Mouse (Mus musculus): ENCODE measurements around the gene Olfr62. TPM values are rescaled to one million over a fixed set of nuclear protein-coding genes. Genes with fewer than 3 reads are reported as not detected.

The Olfr62 gene
- not detected in 2 replicates for polyA plus RNA-seq (2016; fragmentation: Nextera tagmentation; extraction: Ambion mirVana)

DNA sequence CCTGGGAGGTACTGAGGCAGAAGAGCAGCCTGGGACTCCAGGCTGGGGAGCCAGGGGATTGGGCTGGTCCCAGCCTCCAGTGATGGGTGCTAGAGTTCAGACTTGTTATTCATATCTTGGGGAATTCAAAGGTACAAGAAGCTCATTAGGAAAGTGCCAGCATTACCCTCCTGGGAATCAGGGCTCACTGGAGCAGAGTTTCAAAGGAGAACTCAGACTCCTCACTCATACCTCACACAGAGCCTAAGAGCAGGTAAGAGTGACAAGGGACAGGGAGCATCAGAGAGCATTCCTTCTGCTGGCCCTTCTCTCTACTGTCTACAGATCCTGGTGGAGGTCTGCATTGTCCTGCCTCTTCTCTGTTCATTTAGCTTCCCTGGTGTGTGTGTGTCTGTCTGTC, at the start of gene Olfr62:
Olfr62 (plus strand) TSS at position 301 of the 400 bp plus-strand sequence.
- Histone ChIP-seq H3K27ac (no peak within 1 kb of the TSS), H3K4me1 (no peaks in the 10 kb centered on the region), H3K27me3 (replicated peaks) (no peaks in the 10 kb centered on the region), H3K4me3 (no peak within 1 kb of the TSS), H3K9me3 (no peaks in the 10 kb centered on the region), H3K4me2 (replicated peaks) (no peak within 1 kb of the TSS), H3K36me3 (no peaks in the 10 kb centered on the region), H3K9ac (no peak within 1 kb of the TSS)
- ATAC-seq (ENCODE audit: low FRiP score, low read depth): no peak

DNA sequence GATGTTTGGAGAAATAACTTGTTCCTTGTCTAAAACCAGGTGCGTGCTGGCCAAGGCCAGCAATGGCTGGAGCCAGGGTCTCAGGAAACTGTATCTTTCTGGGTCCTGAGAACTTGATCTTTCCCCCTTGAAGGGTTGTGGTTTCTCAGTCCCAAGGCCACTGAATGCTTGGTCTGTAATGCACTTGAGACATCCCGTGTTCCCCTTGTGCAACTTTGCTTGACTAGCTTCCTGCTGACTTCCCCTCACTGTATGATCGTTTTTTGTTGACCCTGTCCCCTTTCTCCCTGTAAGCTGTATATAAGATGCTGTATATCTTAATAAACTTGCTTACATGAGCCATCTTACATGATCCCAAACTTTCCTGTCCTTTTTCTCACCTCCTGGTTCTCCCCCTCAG, 48.9 kb upstream of the Olfr62 start:
- no peak overlapping the region for H3K9ac ChIP-seq
- H3K36me3 ChIP-seq: no peaks in the 10 kb centered on the region
- H3K4me1 ChIP-seq: no peaks in the 10 kb centered on the region
- ATAC-seq (ENCODE audit: low FRiP score, low read depth): no peak
- no peak overlapping the region for H3K4me2 ChIP-seq (replicated peaks)
- no peak overlapping the region for H3K27ac ChIP-seq
- H3K4me3 ChIP-seq: no peak overlapping the region
- 77% methylated on average over 3 of the region's 3 CpGs for WGBS
- H3K9me3 ChIP-seq: no peaks in the 10 kb centered on the region
- H3K27me3 ChIP-seq (replicated peaks): no peaks in the 10 kb centered on the region

DNA sequence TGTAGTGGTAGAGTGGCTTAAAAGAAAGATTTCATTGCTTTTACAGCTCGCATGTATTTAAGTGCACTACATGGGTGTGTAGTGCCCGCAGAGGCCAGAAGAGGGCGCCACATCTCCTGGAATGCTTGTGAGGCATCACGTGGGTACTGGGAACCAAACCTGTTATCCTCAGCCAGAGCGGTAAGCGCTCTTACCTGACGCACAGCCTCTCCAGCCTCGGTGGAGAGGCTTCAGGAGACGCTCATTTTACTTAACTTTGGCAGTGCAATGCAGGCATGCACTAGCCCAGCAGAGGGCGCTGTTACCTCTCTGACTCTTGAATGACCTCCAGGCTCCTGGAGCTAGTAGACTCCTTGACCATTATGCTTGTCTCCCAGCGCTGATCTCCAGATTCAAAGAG, 46.1 kb upstream of the Olfr62 start:
- Histone ChIP-seq H3K4me1 (no peaks in the 10 kb centered on the region), H3K4me3 (no peak overlapping the region), H3K27me3 (replicated peaks) (no peaks in the 10 kb centered on the region), H3K27ac (no peak overlapping the region), H3K9me3 (no peaks in the 10 kb centered on the region), H3K4me2 (replicated peaks) (no peak overlapping the region), H3K36me3 (no peaks in the 10 kb centered on the region), H3K9ac (no peak overlapping the region)
- no peak for ATAC-seq (ENCODE audit: low FRiP score, low read depth)
- WGBS: 28% methylated on average over 11 of the region's 11 CpGs

DNA sequence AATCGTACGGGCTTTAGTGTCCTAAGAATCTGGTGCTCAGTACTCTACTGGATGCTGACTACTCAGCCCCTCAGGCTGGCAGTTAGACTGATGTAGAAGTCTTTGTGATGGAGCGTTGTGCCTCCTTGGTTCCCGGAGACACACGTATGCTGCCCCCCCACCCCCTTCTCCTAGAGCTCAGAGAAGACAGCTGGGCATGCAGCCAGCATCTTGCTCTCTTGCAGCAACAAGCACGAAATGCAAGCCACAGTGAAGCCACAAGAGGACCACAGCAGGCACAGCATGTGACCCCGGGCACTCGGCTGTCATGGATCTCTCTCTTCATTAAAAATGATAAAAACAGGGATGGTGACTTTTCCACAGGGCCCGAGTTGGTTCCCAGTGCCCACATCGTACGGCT, 43.3 kb upstream of the Olfr62 start:
- Histone ChIP-seq H3K9me3 (no peaks in the 10 kb centered on the region), H3K4me1 (no peaks in the 10 kb centered on the region), H3K9ac (no peak overlapping the region), H3K36me3 (no peaks in the 10 kb centered on the region), H3K4me2 (replicated peaks) (no peak overlapping the region), H3K27ac (no peak overlapping the region), H3K4me3 (no peak overlapping the region), H3K27me3 (replicated peaks) (no peaks in the 10 kb centered on the region)
- no peak for ATAC-seq (ENCODE audit: low FRiP score, low read depth)
- WGBS: 83% methylated on average over 11 of the region's 11 CpGs

DNA sequence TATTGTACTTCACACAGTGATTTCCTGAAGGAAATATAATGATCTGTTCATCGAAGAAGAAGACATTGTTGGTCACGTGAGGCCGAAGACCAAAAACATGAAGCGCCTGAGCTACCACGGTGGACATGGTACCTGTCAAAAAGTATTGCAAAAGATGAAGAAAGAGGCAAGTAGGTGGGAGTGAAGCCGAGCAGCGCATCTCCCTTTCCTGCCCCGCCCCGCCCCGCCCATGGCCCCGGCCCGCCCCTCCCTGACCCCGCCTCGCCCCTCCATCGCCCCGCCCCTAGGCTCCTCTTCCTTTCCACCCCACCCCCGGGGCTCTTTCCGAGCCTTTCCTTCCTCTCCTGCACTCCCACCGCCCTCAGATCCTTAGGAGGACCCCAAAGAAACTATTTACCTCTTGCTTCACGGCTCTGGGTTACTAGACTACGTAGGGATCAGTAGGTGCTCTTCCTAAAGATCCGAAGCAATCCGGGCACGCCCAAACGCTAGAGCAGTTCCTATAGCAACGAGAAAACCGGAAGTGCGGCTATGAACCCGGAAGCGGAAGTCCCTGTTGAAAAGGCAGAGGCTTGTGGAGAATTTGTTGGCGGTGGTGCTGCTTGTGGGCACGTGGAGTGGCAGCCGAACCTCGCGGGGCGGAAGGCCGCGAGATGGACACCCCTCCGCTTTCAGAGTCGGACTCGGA, 38.3 kb upstream of the Olfr62 start, which contains the start of the genes Cfap57 and Ebna1bp2:
Cfap57 (minus strand) TSS at position 499 of the 688 bp plus-strand sequence.
Ebna1bp2 (plus strand) TSS at position 521 of the 688 bp plus-strand sequence.
- Histone ChIP-seq H3K27ac (no peak within 1 kb of the TSS), H3K4me2 (replicated peaks) (peak within 1 kb of the TSS; percentile 94), H3K27me3 (replicated peaks) (no peaks in the 10 kb centered on the region), H3K4me3 (peak within 1 kb of the TSS; percentile 64), H3K9me3 (no peaks in the 10 kb centered on the region), H3K36me3 (peaks cover 26% of the 10 kb centered on the region), H3K4me1 (peaks cover 12% of the 10 kb centered on the region), H3K9ac (peak within 1 kb of the TSS; percentile 64)
- 2% methylated on average over 36 of the region's 41 CpGs for WGBS
- ATAC-seq (ENCODE audit: low FRiP score, low read depth): peak; percentile 94

DNA sequence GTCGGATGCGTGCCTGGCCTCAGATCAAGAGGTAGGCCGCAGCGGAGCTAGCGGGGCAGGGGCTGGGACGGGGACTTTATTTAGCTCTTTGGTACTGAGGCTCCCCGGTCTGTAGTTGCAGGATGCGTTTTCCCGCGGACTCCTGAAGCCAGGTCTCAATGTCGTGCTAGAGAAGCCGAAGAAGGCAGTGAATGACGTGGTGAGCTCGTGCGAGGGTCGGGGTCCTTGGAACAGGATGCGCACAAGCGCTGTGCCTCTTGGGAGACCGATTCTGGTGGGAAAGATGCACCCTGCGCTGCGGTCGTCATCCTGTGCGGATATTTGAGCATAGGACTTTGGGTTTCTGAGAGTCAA, 37.8 kb upstream of the Olfr62 start:
- Histone ChIP-seq H3K4me3 (peak overlapping the region; percentile 64), H3K27me3 (replicated peaks) (no peaks in the 10 kb centered on the region), H3K4me1 (peaks cover 12% of the 10 kb centered on the region), H3K36me3 (peaks cover 31% of the 10 kb centered on the region), H3K27ac (no peak overlapping the region), H3K9ac (peak overlapping the region; percentile 64), H3K9me3 (no peaks in the 10 kb centered on the region), H3K4me2 (replicated peaks) (peak overlapping the region; percentile 94)
- under 1% methylated on average over 23 of the region's 23 CpGs for WGBS
- ATAC-seq (ENCODE audit: low FRiP score, low read depth): peak; percentile 59

DNA sequence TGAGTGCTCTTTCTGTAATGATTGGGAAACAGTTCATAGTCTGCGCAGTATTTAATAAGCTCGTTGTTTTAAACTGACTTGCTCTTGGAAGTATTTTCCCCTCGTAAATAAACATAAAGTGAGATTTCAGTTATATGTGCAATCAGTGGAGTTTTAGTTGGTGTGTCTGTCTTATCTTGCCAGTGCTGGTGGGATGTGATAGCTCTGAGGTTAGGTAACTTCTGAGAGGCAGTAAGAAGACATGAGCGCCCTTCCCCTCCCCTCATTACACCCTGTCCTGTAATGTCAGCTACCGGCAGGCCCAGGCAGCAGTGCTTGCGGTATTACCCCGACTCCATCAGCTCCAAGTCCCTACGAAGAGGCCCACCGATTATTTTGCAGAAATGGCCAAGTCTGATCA, 37.0 kb upstream of the Olfr62 start:
- WGBS: 92% methylated on average over 9 of the region's 9 CpGs
- H3K27ac ChIP-seq: no peak overlapping the region
- H3K4me2 ChIP-seq (replicated peaks): peak overlapping the region; percentile 94
- ATAC-seq (ENCODE audit: low FRiP score, low read depth): no peak
- no peaks in the 10 kb centered on the region for H3K9me3 ChIP-seq
- H3K4me1 ChIP-seq: peaks cover 12% of the 10 kb centered on the region
- H3K36me3 ChIP-seq: peaks cover 39% of the 10 kb centered on the region
- H3K4me3 ChIP-seq: peak overlapping the region; percentile 64; the same call in 1 of the 2 replicates
- peak overlapping the region; percentile 64 for H3K9ac ChIP-seq
- H3K27me3 ChIP-seq (replicated peaks): no peaks in the 10 kb centered on the region

DNA sequence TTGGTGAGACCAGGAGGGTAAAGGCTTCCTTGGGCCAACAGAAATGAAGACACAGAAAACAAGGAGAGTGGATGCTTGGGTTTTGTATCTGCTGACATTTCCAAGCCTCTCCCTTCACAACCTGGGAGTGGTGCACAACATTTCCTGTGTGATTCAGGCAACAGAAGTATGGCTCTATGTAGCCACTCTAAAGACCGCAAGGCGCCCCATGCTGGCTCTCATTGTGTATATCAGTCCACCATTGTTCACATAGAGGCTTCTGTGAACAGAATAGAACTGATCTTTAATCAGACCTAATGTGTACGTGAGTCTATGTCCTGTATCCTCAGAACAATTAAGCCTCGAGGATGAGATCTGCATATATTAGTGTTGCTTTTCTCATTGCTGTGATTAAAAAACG, 28.5 kb upstream of the Olfr62 start:
- Histone ChIP-seq H3K9ac (no peak overlapping the region), H3K4me3 (no peak overlapping the region), H3K27ac (no peak overlapping the region), H3K4me1 (no peaks in the 10 kb centered on the region), H3K4me2 (replicated peaks) (no peak overlapping the region), H3K27me3 (replicated peaks) (no peaks in the 10 kb centered on the region), H3K36me3 (peaks cover 46% of the 10 kb centered on the region), H3K9me3 (no peaks in the 10 kb centered on the region)
- no peak for ATAC-seq (ENCODE audit: low FRiP score, low read depth)
- 83% methylated on average over 5 of the region's 5 CpGs for WGBS

DNA sequence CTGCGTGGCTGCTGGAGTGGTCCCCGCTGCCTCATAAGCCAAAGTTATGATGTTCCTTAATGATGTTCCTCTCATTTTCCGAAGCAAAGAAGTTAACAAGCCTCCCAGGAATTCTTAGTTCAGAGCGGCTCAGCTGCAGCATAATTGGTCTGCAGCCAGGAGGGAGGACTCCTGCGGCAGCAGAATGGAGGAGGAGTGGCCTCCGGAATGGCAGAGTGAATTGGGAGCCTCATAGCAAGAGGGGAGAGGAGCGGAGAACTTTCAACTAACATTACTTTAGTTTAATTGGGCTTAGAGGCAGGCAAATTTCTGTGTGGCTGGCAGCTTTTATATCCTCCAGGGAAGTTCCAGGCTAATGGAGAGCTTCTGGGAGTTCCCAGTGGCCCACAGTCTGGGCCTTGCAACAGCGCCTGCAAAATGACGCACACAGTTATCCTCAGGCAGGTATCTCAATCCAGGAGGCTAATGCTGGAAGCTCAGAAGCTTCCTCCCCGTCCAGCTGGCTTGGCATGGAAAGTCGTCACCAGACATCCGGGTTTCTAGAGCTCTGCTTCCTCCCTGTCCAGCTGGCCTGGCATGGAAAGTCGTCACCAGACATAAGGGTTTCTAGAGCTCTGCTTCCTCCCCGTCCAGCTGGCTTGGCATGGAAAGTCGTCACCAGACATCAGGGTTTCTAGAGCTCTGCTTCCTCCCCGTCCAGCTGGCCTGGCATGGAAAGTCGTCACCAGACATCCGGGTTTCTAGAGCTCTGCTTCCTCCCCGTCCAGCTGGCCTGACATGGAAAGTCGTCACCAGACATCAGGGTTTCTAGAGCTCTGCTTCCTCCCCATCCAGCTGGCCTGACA, 16.2 kb upstream of the Olfr62 start:
- Histone ChIP-seq H3K27me3 (replicated peaks) (no peaks in the 10 kb centered on the region), H3K4me2 (replicated peaks) (no peak overlapping the region), H3K9me3 (no peaks in the 10 kb centered on the region), H3K27ac (no peak overlapping the region), H3K36me3 (no peaks in the 10 kb centered on the region), H3K4me3 (no peak overlapping the region), H3K4me1 (no peaks in the 10 kb centered on the region; the same call in 1 of the 2 replicates), H3K9ac (no peak overlapping the region)
- no peak for ATAC-seq (ENCODE audit: low FRiP score, low read depth)
- WGBS: 46% methylated on average over 20 of the region's 20 CpGs

DNA sequence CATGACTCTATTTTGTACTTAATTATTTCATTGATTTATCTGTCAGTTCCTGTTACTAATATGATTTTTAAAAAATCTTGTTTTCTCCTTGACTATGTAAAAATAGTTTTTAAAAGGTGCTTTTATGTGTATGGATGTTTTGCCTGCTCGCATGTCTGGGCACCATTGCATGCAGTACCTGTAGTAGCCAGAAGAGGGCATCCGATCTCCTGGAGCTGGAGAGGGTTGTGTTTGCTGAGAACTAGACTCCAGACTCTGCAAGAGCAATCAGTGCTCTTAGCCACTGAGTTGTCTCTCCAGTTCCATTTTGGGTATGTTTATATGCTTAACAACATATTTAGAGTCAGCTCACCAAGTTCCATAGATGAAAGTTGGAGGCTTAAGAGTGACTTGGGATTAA, 13.5 kb upstream of the Olfr62 start:
- no peaks in the 10 kb centered on the region for H3K9me3 ChIP-seq
- WGBS: 2% methylated on average over 2 of the region's 2 CpGs
- no peaks in the 10 kb centered on the region; the same call in 1 of the 2 replicates for H3K4me1 ChIP-seq
- H3K27ac ChIP-seq: no peak overlapping the region
- no peak overlapping the region for H3K4me3 ChIP-seq
- ATAC-seq (ENCODE audit: low FRiP score, low read depth): no peak
- no peak overlapping the region for H3K9ac ChIP-seq
- H3K36me3 ChIP-seq: no peaks in the 10 kb centered on the region
- H3K27me3 ChIP-seq (replicated peaks): no peaks in the 10 kb centered on the region
- no peak overlapping the region for H3K4me2 ChIP-seq (replicated peaks)

DNA sequence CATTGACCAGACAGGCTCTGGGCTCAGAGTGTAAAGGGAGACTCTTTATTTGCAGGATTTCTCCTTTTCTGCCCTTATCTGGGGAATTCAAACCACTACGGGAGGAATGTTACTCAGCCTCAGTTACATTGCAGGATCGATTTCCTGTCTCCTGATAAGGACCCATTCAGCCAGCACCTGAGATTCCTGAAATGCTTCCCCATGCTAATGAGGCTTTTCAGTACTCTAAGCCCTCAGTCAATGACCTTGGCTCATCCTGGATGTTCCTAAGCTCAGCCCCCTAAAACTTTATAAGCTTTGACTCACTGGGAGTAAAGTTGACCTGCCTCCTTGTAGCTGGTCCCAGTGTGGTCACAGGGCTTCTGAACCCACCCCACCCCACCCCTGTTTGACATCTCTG, 28.3 kb downstream of the Olfr62 start:
- Histone ChIP-seq H3K27me3 (replicated peaks) (no peaks in the 10 kb centered on the region), H3K36me3 (no peaks in the 10 kb centered on the region), H3K9me3 (no peaks in the 10 kb centered on the region), H3K4me2 (replicated peaks) (no peak overlapping the region), H3K4me3 (no peak overlapping the region), H3K4me1 (no peaks in the 10 kb centered on the region), H3K9ac (no peak overlapping the region), H3K27ac (no peak overlapping the region)
- no peak for ATAC-seq (ENCODE audit: low FRiP score, low read depth)
- WGBS: 79% methylated on average over 2 of the region's 2 CpGs

DNA sequence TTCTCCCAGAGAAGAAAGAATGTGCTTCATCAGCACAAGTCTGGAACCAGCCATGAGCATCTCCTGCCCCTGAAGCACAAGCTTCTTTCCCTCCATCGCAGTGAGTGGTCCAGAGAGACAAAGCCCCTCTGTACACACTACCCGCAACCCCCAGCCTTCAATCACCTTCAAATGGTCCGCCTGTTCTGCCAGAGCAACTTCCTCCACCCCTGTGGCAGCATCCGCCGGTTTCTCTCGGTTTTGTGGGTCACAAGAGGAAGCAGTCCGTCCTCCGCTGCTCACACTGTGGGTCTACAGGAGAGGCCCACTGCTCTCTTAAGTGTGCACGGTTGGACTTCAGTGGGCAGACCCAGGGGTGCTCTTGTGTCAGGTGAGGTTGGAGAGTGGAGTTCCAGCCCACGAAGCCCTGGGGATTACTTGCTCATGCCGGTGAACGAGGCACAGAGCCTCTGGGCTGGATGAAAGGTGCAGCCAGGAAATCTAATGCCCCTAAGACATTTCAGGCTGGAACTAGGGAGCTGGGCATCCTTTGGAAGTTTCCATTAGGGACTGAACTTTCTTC, 33.7 kb downstream of the Olfr62 start, which contains the start of gene Olfr1342:
Olfr1342 (minus strand) TSS at position 345 of the 562 bp plus-strand sequence.
- 60% methylated on average over 12 of the region's 12 CpGs for WGBS

More for the DNA sequence above, 33.7 kb downstream of the Olfr62 start, which contains the start of gene Olfr1342:
- no peaks in the 10 kb centered on the region for H3K27me3 ChIP-seq (replicated peaks)
- ATAC-seq (ENCODE audit: low FRiP score, low read depth): no peak
- H3K27ac ChIP-seq: no peak within 1 kb of the TSS
- H3K4me1 ChIP-seq: no peaks in the 10 kb centered on the region; the same call in 1 of the 2 replicates
- H3K4me3 ChIP-seq: no peak within 1 kb of the TSS
- no peak within 1 kb of the TSS for H3K9ac ChIP-seq
- no peak within 1 kb of the TSS for H3K4me2 ChIP-seq (replicated peaks)
- no peaks in the 10 kb centered on the region for H3K9me3 ChIP-seq
- H3K36me3 ChIP-seq: no peaks in the 10 kb centered on the region

Data from neural tube, embryonic 12.5 days (tissue).